Mouse (Mus musculus) cortical plate, adult 2 months (tissue): Measurements from ENCODE around the gene Nebl.

Source experiments
- CTCF ChIP-seq: fragments of 200-500 bp; IDR thresholded peaks from 2 replicates; pipeline ENCODE4 v1.5.1; 2011; ENCODE audit warnings: mild to moderate bottlenecking, control low read depth, low read length; ENCODE audit not compliant: insufficient read depth; ENCODE audit errors: extremely low read depth
- POLR2A ChIP-seq: fragments of 200-500 bp; IDR thresholded peaks from 2 replicates; pipeline ENCODE4 v1.6.1; 2011; ENCODE audit warnings: mild to moderate bottlenecking, low read length, control low read depth; ENCODE audit not compliant: insufficient read depth; ENCODE audit errors: extremely low read depth

GRCm38 (mm10) chr2:17507362-17507761 lies 223.9 kb downstream of the Nebl start:
- no peak for TF ChIP-seq CTCF
- TF ChIP-seq POLR2A: no peak
